Comparison of ENCODE assay signal across 11 mouse cellular contexts in genomic region chr9:111213501-111213900, GRCm38 (mm10). TPM values are rescaled to one million over a fixed set of nuclear protein-coding genes. Genes with fewer than 3 reads are reported as not detected.
DNase-seq lines count a peak whose midpoint lies in the region; ATAC-seq lines count a peak whose summit lies in the region.
"Had no signal": no experiment of that assay in that cellular context is flagged by ENCODE, and none has a peak within 500 bp of the region (broad histone marks: within the 10 kb centered on the region; RNA-seq: fewer than 3 reads in every experiment).

No protein-coding gene starts in this region.

- H3K4me3 ChIP-seq in embryonic facial prominence, embryonic 14.5 days (ENCODE audit: low read depth, low read length), result no peak overlapping the region
- no peak overlapping the region for H3K4me3 ChIP-seq in midbrain, embryonic 11.5 days (ENCODE audit: low read depth, low read length)
- H3K4me3 ChIP-seq in forebrain, embryonic 11.5 days (ENCODE audit: low read depth, low read length), result no peak overlapping the region
- H3K4me3 ChIP-seq: gastrocnemius, adult 2 months; left cerebral cortex, adult 2 months had no signal

- DNase-seq in spleen, adult 12 weeks (ENCODE audit: low spot score), result peak; percentile 2
- no peak for DNase-seq in spleen, postnatal 4 days (ENCODE audit: low spot score in 2 of 2)
- DNase-seq in embryonic facial prominence, embryonic 14.5 days (ENCODE audit: low spot score), result peak; percentile 45
- peak; percentile 30 for DNase-seq in liver
- peak; percentile 8 to 17 for DNase-seq in spleen, postnatal 36 days (ENCODE audit: low spot score in 2 of 2)
- no peak for DNase-seq in midbrain, embryonic 11.5 days (ENCODE audit: low spot score, missing footprints)
- DNase-seq in MN1 (ENCODE audit: low spot score), result no peak
- no peak for DNase-seq in forebrain, embryonic 11.5 days (ENCODE audit: low spot score)
- DNase-seq: gastrocnemius, adult 2 months had no signal

- no peaks in the 10 kb centered on the region for H3K9me3 ChIP-seq in embryonic facial prominence, embryonic 14.5 days (ENCODE audit: control insufficient read depth, low read length)
- H3K9me3 ChIP-seq in midbrain, embryonic 11.5 days (ENCODE audit: control insufficient read depth, low read length), result no peaks in the 10 kb centered on the region
- no peaks in the 10 kb centered on the region for H3K9me3 ChIP-seq in forebrain, embryonic 11.5 days (ENCODE audit: control insufficient read depth, low read length)

- no peak for ATAC-seq in embryonic facial prominence, embryonic 14.5 days (ENCODE audit: low read depth)
- no peak for ATAC-seq in midbrain, embryonic 11.5 days (ENCODE audit: low FRiP score)
- no peak for ATAC-seq in forebrain, embryonic 11.5 days (replicated peaks; ENCODE audit: low FRiP score)
- ATAC-seq: Patski had no signal

- no peak overlapping the region for H3K27ac ChIP-seq in embryonic facial prominence, embryonic 14.5 days (replicated peaks; ENCODE audit: low read depth, low read length)
- H3K27ac ChIP-seq in midbrain, embryonic 11.5 days (ENCODE audit: low read depth, low read length), result no peak overlapping the region
- no peak overlapping the region for H3K27ac ChIP-seq in forebrain, embryonic 11.5 days (ENCODE audit: low read depth, low read length)
- H3K27ac ChIP-seq: left cerebral cortex, adult 2 months had no signal

- peaks cover 28% of the 10 kb centered on the region; the same call in 1 of the 2 replicates for H3K36me3 ChIP-seq in embryonic facial prominence, embryonic 14.5 days (ENCODE audit: control insufficient read depth, insufficient read depth, low read length)
- H3K36me3 ChIP-seq in midbrain, embryonic 11.5 days (ENCODE audit: control insufficient read depth, insufficient read depth, low read length), result peaks cover 2% of the 10 kb centered on the region; the same call in 1 of the 2 replicates
- no peaks in the 10 kb centered on the region for H3K36me3 ChIP-seq in forebrain, embryonic 11.5 days (ENCODE audit: control insufficient read depth, insufficient read depth, low read length)

- no peaks in the 10 kb centered on the region; the same call in 1 of the 2 replicates for H3K4me1 ChIP-seq in embryonic facial prominence, embryonic 14.5 days (ENCODE audit: control insufficient read depth, insufficient read depth, low read length)
- H3K4me1 ChIP-seq in midbrain, embryonic 11.5 days (ENCODE audit: control insufficient read depth, insufficient read depth, low read length), result no peaks in the 10 kb centered on the region
- H3K4me1 ChIP-seq in forebrain, embryonic 11.5 days (replicated peaks; ENCODE audit: control insufficient read depth, insufficient read depth, low read length), result no peaks in the 10 kb centered on the region

- no peak overlapping the region for H3K4me2 ChIP-seq in embryonic facial prominence, embryonic 14.5 days (ENCODE audit: low read depth, low read length)
- H3K4me2 ChIP-seq in midbrain, embryonic 11.5 days, result no peak overlapping the region
- H3K4me2 ChIP-seq in forebrain, embryonic 11.5 days (ENCODE audit: low read depth, low read length, severe bottlenecking), result no peak overlapping the region

- 36% methylated on average over 6 of the region's 6 CpGs for WGBS in embryonic facial prominence, embryonic 14.5 days
- 73% methylated on average over 6 of the region's 6 CpGs for WGBS in midbrain, embryonic 11.5 days
- 77% methylated on average over 6 of the region's 6 CpGs for WGBS in forebrain, embryonic 11.5 days

- no peak overlapping the region for H3K9ac ChIP-seq in embryonic facial prominence, embryonic 14.5 days (ENCODE audit: low read depth, low read length)
- H3K9ac ChIP-seq in midbrain, embryonic 11.5 days (ENCODE audit: low read length), result no peak overlapping the region
- no peak overlapping the region for H3K9ac ChIP-seq in forebrain, embryonic 11.5 days (ENCODE audit: low read length)

- no peaks in the 10 kb centered on the region for H3K27me3 ChIP-seq in embryonic facial prominence, embryonic 14.5 days (replicated peaks; ENCODE audit: control insufficient read depth, insufficient read depth, low read length)
- no peaks in the 10 kb centered on the region for H3K27me3 ChIP-seq in midbrain, embryonic 11.5 days (ENCODE audit: control insufficient read depth, insufficient read depth, low read length)
- H3K27me3 ChIP-seq in forebrain, embryonic 11.5 days (ENCODE audit: control insufficient read depth, insufficient read depth, low read length), result no peaks in the 10 kb centered on the region
- H3K27me3 ChIP-seq: Patski had no signal

RNA-seq across cellular contexts. Expression of gene Mlh1, which starts 58.1 kb away (rescaled TPM):
- polyA plus RNA-seq in embryonic facial prominence, embryonic 14.5 days (2014; fragmentation: Nextera tagmentation; extraction: Ambion mirVana), result 33.6 and 34.2 TPM in 2 replicates
- 53.3 and 55.4 TPM in 2 replicates for polyA plus RNA-seq in midbrain, embryonic 11.5 days (2014; fragmentation: Nextera tagmentation; extraction: Ambion mirVana)
- 54.7 and 57.9 TPM in 2 replicates for polyA plus RNA-seq in forebrain, embryonic 11.5 days (2014; fragmentation: Nextera tagmentation; extraction: Ambion mirVana)

RNA-seq across cellular contexts. Expression of gene Epm2aip1, which starts 58.2 kb away (rescaled TPM):
- 47.0 and 48.2 TPM in 2 replicates for polyA plus RNA-seq in embryonic facial prominence, embryonic 14.5 days (2014; fragmentation: Nextera tagmentation; extraction: Ambion mirVana)
- 42.3 and 50.4 TPM in 2 replicates for polyA plus RNA-seq in midbrain, embryonic 11.5 days (2014; fragmentation: Nextera tagmentation; extraction: Ambion mirVana)
- polyA plus RNA-seq in forebrain, embryonic 11.5 days (2014; fragmentation: Nextera tagmentation; extraction: Ambion mirVana), result 44.5 and 45.6 TPM in 2 replicates

Comparison
In these comparisons a context has a peak if more than half of its experiments do, and no peak if none do; other contexts are left out.
1. DNase-seq: peak in spleen, adult 12 weeks (single experiment), embryonic facial prominence, embryonic 14.5 days (single experiment), liver (single experiment) and spleen, postnatal 36 days (2 of 2); none in spleen, postnatal 4 days (0 of 2), midbrain, embryonic 11.5 days (single experiment), MN1 (single experiment) and forebrain, embryonic 11.5 days (single experiment).